Mouse (Mus musculus) frontal cortex, postnatal 14 days (tissue): ENCODE measurements around the gene Vmn1r61.

Source experiments
- DNase-seq, 2 experiments: peaks; one replicate each; pipeline ENCODE4 v3.0.0; 2022; ENCODE audit warnings: low spot score in 2 of 2

Vmn1r61 gene

GRCm38 (mm10) chr7:5613195-5613594, at the start of gene Vmn1r61:
Vmn1r61 (minus strand) TSS chr7:5613295.
- no peak for DNase-seq
